Mouse (Mus musculus) cortical plate, adult 2 months (tissue): ENCODE measurements around the gene Fmnl2. TPM values are rescaled to one million over a fixed set of nuclear protein-coding genes. Genes with fewer than 3 reads are reported as not detected.

Source experiments
- H3K27ac ChIP-seq: fragments of 200-500 bp; 2 replicates; pipeline ENCODE4 v1.5.1; 2012; ENCODE audit warnings: low read length, control low read depth, inconsistent platforms; ENCODE audit not compliant: insufficient read depth
- H3K4me1 ChIP-seq: fragments of 200-500 bp; 2 replicates; pipeline ENCODE4 v1.6.1; 2011; ENCODE audit warnings: low read length; ENCODE audit not compliant: control insufficient read depth, insufficient read depth
- H3K4me3 ChIP-seq: fragments of 200-500 bp; 2 replicates; pipeline ENCODE4 v1.5.1; 2011; ENCODE audit warnings: mild to moderate bottlenecking, low read length, control low read depth; ENCODE audit not compliant: insufficient read depth
- CTCF ChIP-seq: fragments of 200-500 bp; IDR thresholded peaks from 2 replicates; pipeline ENCODE4 v1.5.1; 2011; ENCODE audit warnings: mild to moderate bottlenecking, control low read depth, low read length; ENCODE audit not compliant: insufficient read depth; ENCODE audit errors: extremely low read depth
- POLR2A ChIP-seq: fragments of 200-500 bp; IDR thresholded peaks from 2 replicates; pipeline ENCODE4 v1.6.1; 2011; ENCODE audit warnings: mild to moderate bottlenecking, low read length, control low read depth; ENCODE audit not compliant: insufficient read depth; ENCODE audit errors: extremely low read depth
- polyA plus RNA-seq: library from polyadenylated mRNA; depleted of rRNA; stranded (reverse); fragments of >200 nt; gene quantifications from 2 replicates; pipeline ENCODE4 v1.2.3, GENCODE M21; 2012

Gene Fmnl2
- polyA plus RNA-seq, 1 experiment, result 24.9 TPM

GRCm38 (mm10) chr2:52977921-52978675 is 120.4 kb downstream of the Fmnl2 start:
- no peak overlapping the region for H3K27ac ChIP-seq
- TF ChIP-seq POLR2A (no peak), CTCF (no peak)
- no peak overlapping the region for H3K4me3 ChIP-seq
- H3K4me1 ChIP-seq, result peaks cover 6% of the 10 kb centered on the region

DNA sequence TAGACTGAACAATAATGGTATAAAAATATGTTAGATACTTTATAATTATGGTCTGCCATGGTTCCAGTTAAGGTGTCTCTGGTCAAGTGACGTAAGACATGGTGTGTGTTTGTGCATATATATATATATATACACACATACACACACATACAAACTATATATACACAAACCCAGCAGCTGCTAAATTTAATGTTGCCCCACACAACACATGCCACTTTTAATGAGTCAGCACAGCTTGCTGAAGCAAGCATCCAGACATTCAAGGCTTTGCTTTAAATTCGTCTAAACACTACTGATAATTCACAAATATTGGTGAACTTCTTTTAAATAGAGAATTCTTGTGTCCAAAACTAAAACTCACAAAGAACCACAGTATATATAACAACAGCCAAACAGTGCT is 121.1 kb downstream of the Fmnl2 start:
- TF ChIP-seq CTCF (no peak), POLR2A (no peak)
- peaks cover 6% of the 10 kb centered on the region for H3K4me1 ChIP-seq

DNA sequence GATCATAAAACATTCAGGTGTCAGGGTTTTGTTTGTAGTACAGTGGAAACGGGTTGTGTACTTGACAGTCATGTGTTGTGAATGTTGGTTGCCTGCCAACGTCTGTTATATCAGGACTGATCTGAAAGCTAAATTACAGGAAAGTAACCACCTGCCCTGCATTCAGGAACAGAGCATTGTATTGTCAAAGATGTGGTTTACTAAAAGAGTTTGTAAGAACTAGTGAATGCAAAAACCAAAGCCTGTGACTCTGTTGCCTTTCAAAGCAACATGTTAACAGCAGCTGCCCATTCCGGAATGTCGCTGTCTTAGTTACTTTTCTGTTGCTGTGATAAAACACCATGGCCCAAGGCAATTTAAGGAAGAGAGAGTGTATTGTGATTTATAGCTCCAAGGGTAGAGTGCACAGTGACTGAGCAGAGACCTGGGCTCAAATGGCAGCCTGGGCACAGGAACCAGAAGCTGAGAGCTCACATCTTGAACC is 121.7 kb downstream of the Fmnl2 start:
- no peak overlapping the region for H3K27ac ChIP-seq
- no peak for TF ChIP-seq CTCF
- no peak for TF ChIP-seq POLR2A
- peaks cover 6% of the 10 kb centered on the region for H3K4me1 ChIP-seq
- no peak overlapping the region for H3K4me3 ChIP-seq

More for the DNA sequence above, 121.1 kb downstream of the Fmnl2 start:
- no peak overlapping the region for H3K27ac ChIP-seq
- H3K4me3 ChIP-seq, result no peak overlapping the region

GRCm38 (mm10) chr2:52981126-52981525 is 123.5 kb downstream of the Fmnl2 start:
- no peak overlapping the region for H3K27ac ChIP-seq

GRCm38 (mm10) chr2:52981595-52981994 is 123.9 kb downstream of the Fmnl2 start:
- peaks cover 12% of the 10 kb centered on the region for H3K4me1 ChIP-seq
- no peak overlapping the region for H3K27ac ChIP-seq
- no peak overlapping the region for H3K4me3 ChIP-seq
- no peak for TF ChIP-seq POLR2A
- no peak for TF ChIP-seq CTCF

More at GRCm38 (mm10) chr2:52981126-52981525, 123.5 kb downstream of the Fmnl2 start:
- Histone ChIP-seq H3K4me3 (no peak overlapping the region), H3K4me1 (peaks cover 12% of the 10 kb centered on the region)
- no peak for TF ChIP-seq POLR2A
- TF ChIP-seq CTCF, result no peak

DNA sequence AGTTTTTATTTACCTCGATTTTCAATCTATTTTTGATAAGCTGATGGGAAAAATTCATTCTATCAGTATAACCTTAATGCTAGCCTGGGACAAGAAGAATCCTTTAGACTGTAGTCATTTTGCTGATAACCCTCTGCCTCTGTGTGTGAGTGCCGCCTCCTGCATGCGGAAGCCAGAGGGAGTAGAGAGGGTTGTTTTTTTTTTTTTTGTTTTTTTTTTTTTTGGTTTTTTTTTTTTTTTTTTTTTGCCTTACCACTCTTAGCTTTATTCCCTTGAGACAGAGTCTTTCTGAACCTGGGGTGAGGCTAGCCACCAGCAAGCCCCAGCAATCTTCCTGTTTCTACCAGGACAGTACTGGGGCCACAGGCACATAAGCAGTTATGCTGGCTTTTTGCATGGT is 124.8 kb downstream of the Fmnl2 start:
- TF ChIP-seq CTCF (no peak), POLR2A (no peak)
- Histone ChIP-seq H3K4me1 (peaks cover 18% of the 10 kb centered on the region), H3K4me3 (no peak overlapping the region), H3K27ac (no peak overlapping the region)

GRCm38 (mm10) chr2:52984556-52984955 is 126.9 kb downstream of the Fmnl2 start:
- Histone ChIP-seq H3K27ac (no peak overlapping the region), H3K4me3 (no peak overlapping the region), H3K4me1 (peaks cover 16% of the 10 kb centered on the region)
- TF ChIP-seq CTCF, result no peak
- no peak for TF ChIP-seq POLR2A

GRCm38 (mm10) chr2:52985167-52985566 is 127.5 kb downstream of the Fmnl2 start:
- Histone ChIP-seq H3K27ac (no peak overlapping the region; the same call in 1 of the 2 replicates), H3K4me3 (no peak overlapping the region), H3K4me1 (peaks cover 16% of the 10 kb centered on the region)
- no peak for TF ChIP-seq CTCF
- TF ChIP-seq POLR2A, result no peak

DNA sequence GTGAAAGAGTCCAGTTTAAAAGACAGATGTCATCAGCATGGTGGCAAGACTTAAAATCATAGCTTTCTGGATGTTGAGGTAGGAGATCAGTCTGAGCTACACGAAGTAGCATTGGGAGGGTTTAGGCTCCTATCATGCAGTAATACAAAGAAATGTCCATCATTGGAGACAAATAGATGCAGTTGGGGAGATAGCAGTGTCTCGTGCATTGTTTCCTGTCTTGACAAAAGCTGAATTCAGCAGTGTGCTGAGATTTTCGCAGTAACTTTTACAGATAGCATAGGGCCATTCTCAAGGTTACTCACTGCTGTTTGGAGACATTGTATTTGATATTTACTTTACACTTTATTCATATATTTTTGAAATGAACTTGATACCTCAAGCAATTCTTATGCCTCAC is 128.7 kb downstream of the Fmnl2 start:
- TF ChIP-seq POLR2A, result no peak
- no peak for TF ChIP-seq CTCF
- Histone ChIP-seq H3K27ac (no peak overlapping the region), H3K4me1 (peaks cover 14% of the 10 kb centered on the region), H3K4me3 (no peak overlapping the region)

GRCm38 (mm10) chr2:52987035-52987434 is 129.4 kb downstream of the Fmnl2 start:
- H3K27ac ChIP-seq, result no peak overlapping the region
- H3K4me1 ChIP-seq, result peaks cover 11% of the 10 kb centered on the region
- no peak overlapping the region for H3K4me3 ChIP-seq
- TF ChIP-seq POLR2A (no peak), CTCF (no peak)
